In the genomic region with DNA sequence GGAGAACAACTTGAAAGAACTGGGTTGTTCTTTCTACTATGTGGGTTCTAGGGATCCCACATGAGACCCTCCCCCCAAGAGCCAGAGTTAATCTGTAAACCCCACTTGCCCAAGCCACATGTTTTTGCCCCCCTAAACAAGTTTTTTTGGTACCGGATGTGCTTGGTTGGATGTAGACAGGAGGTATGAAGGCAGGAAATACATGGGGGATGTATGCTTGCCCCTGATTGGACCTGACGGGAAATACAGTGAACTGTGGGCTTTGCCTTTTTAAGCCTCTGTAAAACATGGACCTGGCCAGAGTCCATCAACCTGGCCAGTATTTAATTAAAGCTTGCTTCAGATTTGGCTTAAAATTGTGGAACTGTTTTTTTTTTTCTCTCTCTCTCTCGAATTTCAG, we compare ENCODE assay signal across 22 mouse cellular contexts. TPM values are rescaled to one million over a fixed set of nuclear protein-coding genes. Genes with fewer than 3 reads are reported as not detected.
"Had no signal": no experiment of that assay in that cellular context is flagged by ENCODE, and none has a peak within 500 bp of the region (broad histone marks: within the 10 kb centered on the region; RNA-seq: fewer than 3 reads in every experiment).

No protein-coding gene starts in this region.

- H3K4me3 ChIP-seq: lung, embryonic 15.5 days; megakaryocyte, embryonic 14.5 days; midbrain, embryonic 13.5 days; midbrain, embryonic 15.5 days; neural tube, embryonic 12.5 days had no signal

- DNase-seq: liver, postnatal 0 days; lung, adult 2 months; lung, postnatal 14 days; lung, postnatal 36 days; right cerebral cortex, adult 18-20 months; right cerebral cortex, postnatal 25 days; right cerebral cortex, postnatal 4 days; spleen, adult 18-20 months; thymus, adult 18-20 months; thymus, postnatal 14 days; thymus, postnatal 4 days had no signal

- ATAC-seq: liver, postnatal 0 days; lung, postnatal 0 days; midbrain, embryonic 13.5 days; midbrain, embryonic 15.5 days had no signal

- H3K9ac ChIP-seq: liver, postnatal 0 days; lung, embryonic 15.5 days; midbrain, embryonic 13.5 days; midbrain, embryonic 15.5 days; neural tube, embryonic 12.5 days had no signal

- H3K36me3 ChIP-seq: lung, embryonic 15.5 days; midbrain, embryonic 13.5 days; midbrain, embryonic 15.5 days; neural tube, embryonic 12.5 days had no signal

- H3K27me3 ChIP-seq: midbrain, embryonic 13.5 days; midbrain, embryonic 15.5 days; neural tube, embryonic 12.5 days had no signal

- H3K27ac ChIP-seq: lung, embryonic 15.5 days; macrophage; midbrain, embryonic 13.5 days; midbrain, embryonic 15.5 days; neural tube, embryonic 12.5 days had no signal

- H3K9me3 ChIP-seq: lung, embryonic 15.5 days; megakaryocyte, embryonic 14.5 days; midbrain, embryonic 13.5 days; midbrain, embryonic 15.5 days; neural tube, embryonic 12.5 days had no signal

- H3K4me2 ChIP-seq: lung, embryonic 15.5 days; midbrain, embryonic 11.5 days; midbrain, embryonic 13.5 days; midbrain, embryonic 15.5 days; neural tube, embryonic 12.5 days had no signal

RNA-seq across cellular contexts. Expression of a gene that starts 12.3 kb away (rescaled TPM):
- total RNA-seq: monocyte, adult 5-6 weeks; neutrophil, adult 5-6 weeks had no signal
- polyA plus RNA-seq: macrophage; small intestine, adult 2 months had no signal
